Mouse (Mus musculus): Measurements from ENCODE around the gene Fam19a2.

The Fam19a2 gene

GRCm38 (mm10) chr10:123263876-123264309 lies at the start of gene Fam19a2:
Gene Fam19a2 (plus strand): TSS chr10:123263996.
- peak in 1 of 2 experiments; percentile 19 for DNase-seq (ENCODE audit: low spot score in 2 of 2)

GRCm38 (mm10) chr10:123222785-123223184 lies 41.0 kb upstream of the Fam19a2 start:
- no peak for DNase-seq (ENCODE audit: low spot score in 2 of 2)

- DNase-seq (ENCODE audit: low spot score in 2 of 2): no peak
These were observed 34.4 kb upstream of the Fam19a2 start for GRCm38 (mm10) chr10:123229420-123229819.

- DNase-seq (ENCODE audit: low spot score in 2 of 2): no peak
These were observed 15.7 kb upstream of the Fam19a2 start for GRCm38 (mm10) chr10:123248063-123248462.

GRCm38 (mm10) chr10:123251904-123252303 lies 11.9 kb upstream of the Fam19a2 start:
- DNase-seq (ENCODE audit: low spot score in 2 of 2): no peak

GRCm38 (mm10) chr10:123254299-123254698 lies 9.5 kb upstream of the Fam19a2 start:
- DNase-seq (ENCODE audit: low spot score in 2 of 2): no peak

GRCm38 (mm10) chr10:123255674-123256348 lies 8.0 kb upstream of the Fam19a2 start:
- DNase-seq (ENCODE audit: low spot score in 2 of 2): no peak

- DNase-seq (ENCODE audit: low spot score in 2 of 2): peak in 1 of 2 experiments; percentile 63
These were observed 830 bp downstream of the Fam19a2 start for GRCm38 (mm10) chr10:123264461-123265191.

GRCm38 (mm10) chr10:123265241-123265790 lies 1.5 kb downstream of the Fam19a2 start:
- DNase-seq (ENCODE audit: low spot score in 2 of 2): no peak

GRCm38 (mm10) chr10:123268568-123268967 lies 4.8 kb downstream of the Fam19a2 start:
- DNase-seq (ENCODE audit: low spot score in 2 of 2): no peak

- DNase-seq (ENCODE audit: low spot score in 2 of 2): no peak
These were observed 10.8 kb downstream of the Fam19a2 start for GRCm38 (mm10) chr10:123274554-123274953.

- DNase-seq (ENCODE audit: low spot score in 2 of 2): no peak
These were observed 43.5 kb downstream of the Fam19a2 start for GRCm38 (mm10) chr10:123307300-123307699.

GRCm38 (mm10) chr10:123326271-123326670 lies 62.5 kb downstream of the Fam19a2 start:
- DNase-seq (ENCODE audit: low spot score in 2 of 2): no peak

GRCm38 (mm10) chr10:123341280-123341679 lies 77.5 kb downstream of the Fam19a2 start:
- no peak for DNase-seq (ENCODE audit: low spot score in 2 of 2)

GRCm38 (mm10) chr10:123342591-123343236 lies 78.9 kb downstream of the Fam19a2 start:
- no peak for DNase-seq (ENCODE audit: low spot score in 2 of 2)

- DNase-seq (ENCODE audit: low spot score in 2 of 2): no peak
These were observed 82.5 kb downstream of the Fam19a2 start for GRCm38 (mm10) chr10:123346301-123346700.

- DNase-seq (ENCODE audit: low spot score in 2 of 2): no peak
These were observed 89.9 kb downstream of the Fam19a2 start for GRCm38 (mm10) chr10:123353667-123354066.

- no peak for DNase-seq (ENCODE audit: low spot score in 2 of 2)
These were observed 93.2 kb downstream of the Fam19a2 start for GRCm38 (mm10) chr10:123357010-123357409.

- DNase-seq (ENCODE audit: low spot score in 2 of 2): no peak
These were observed 96.7 kb downstream of the Fam19a2 start for GRCm38 (mm10) chr10:123360492-123360891.

GRCm38 (mm10) chr10:123364628-123365027 lies 100.8 kb downstream of the Fam19a2 start:
- DNase-seq (ENCODE audit: low spot score in 2 of 2): no peak

- no peak for DNase-seq (ENCODE audit: low spot score in 2 of 2)
These were observed 103.5 kb downstream of the Fam19a2 start for GRCm38 (mm10) chr10:123367152-123367864.

GRCm38 (mm10) chr10:123383277-123383676 lies 119.5 kb downstream of the Fam19a2 start:
- no peak for DNase-seq (ENCODE audit: low spot score in 2 of 2)
